Mouse (Mus musculus): ENCODE results near the gene Clmn. TPM values are rescaled to one million over a fixed set of nuclear protein-coding genes. Genes with fewer than 3 reads are reported as not detected.

The Clmn gene
- polyA plus RNA-seq, 1 experiment, result not detected

DNA sequence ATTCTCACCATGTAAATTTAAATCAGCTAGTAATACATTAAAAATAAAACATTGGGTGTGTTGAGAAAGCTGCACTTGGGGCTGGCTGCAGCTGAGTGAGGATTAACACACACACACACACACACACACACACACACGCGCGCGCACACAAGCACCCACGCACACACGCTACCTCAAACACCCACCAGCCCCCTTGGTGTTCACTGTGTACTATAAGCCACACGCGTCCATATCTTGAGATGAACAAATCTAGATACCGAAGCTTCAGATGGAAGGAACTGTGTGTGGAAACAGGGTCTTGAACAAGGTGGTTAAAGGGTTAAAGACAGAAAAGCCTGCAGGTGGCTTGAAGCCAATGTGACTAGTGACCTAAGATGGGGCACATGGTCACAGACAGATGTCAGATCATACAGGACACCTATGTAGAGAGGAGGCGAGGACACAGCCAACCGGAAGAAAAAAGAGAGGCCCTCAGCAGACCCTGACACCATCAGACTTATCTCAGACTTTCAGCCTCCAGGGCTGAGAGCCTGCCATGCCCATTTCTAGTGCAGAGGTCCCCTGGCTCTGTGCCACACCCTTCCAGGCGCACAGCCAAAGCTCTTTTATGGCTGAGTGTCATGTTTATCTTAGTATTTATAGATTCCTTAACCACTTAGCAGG is 40.5 kb downstream of the Clmn start:
- Histone ChIP-seq H3K4me1 (ENCODE audit: control insufficient read depth, insufficient read depth, low read length) (no peaks in the 10 kb centered on the region), H3K4me3 (replicated peaks; ENCODE audit: control insufficient read depth, low read depth, low read length) (no peak overlapping the region), H3K27ac (ENCODE audit: control insufficient read depth, insufficient read depth, low read depth, low read length, poor library complexity) (peak overlapping the region; percentile 49; the same call in 1 of the 2 replicates)
- WGBS, result 23% methylated on average over 12 of the region's 12 CpGs
- TF ChIP-seq CTCF (IDR thresholded peaks at IDR 0.05; ENCODE audit: control insufficient read depth, insufficient read depth, low read length) (no peak), POLR2A (IDR thresholded peaks at IDR 0.05; ENCODE audit: borderline replicate concordance, control insufficient read depth, low read depth, low read length) (no peak)

DNA sequence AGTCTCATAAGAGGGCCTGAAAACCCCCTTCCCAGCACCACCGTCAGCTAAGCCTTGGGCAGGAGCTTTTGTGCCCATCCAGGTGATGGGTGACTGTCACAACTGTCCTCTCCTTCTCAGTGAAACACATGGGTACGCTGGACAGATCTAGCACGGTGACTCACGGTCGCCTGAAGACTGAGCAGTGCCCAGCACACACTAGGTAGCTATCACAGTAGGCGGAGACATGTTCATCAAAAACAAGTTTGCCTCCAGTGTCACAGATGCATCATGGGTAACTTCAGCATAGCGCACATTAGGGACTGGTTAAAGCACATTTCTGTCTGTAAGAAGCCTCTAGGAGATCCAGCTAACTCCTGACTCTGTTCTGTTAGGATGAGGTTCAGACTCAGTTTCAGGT is 41.2 kb downstream of the Clmn start:
- Histone ChIP-seq H3K4me3 (replicated peaks; ENCODE audit: control insufficient read depth, low read depth, low read length) (no peak overlapping the region), H3K27ac (ENCODE audit: control insufficient read depth, insufficient read depth, low read depth, low read length, poor library complexity) (no peak overlapping the region), H3K4me1 (ENCODE audit: control insufficient read depth, insufficient read depth, low read length) (no peaks in the 10 kb centered on the region)
- 91% methylated on average over 7 of the region's 7 CpGs for WGBS
- no peak for TF ChIP-seq CTCF (IDR thresholded peaks at IDR 0.05; ENCODE audit: control insufficient read depth, insufficient read depth, low read length)

DNA sequence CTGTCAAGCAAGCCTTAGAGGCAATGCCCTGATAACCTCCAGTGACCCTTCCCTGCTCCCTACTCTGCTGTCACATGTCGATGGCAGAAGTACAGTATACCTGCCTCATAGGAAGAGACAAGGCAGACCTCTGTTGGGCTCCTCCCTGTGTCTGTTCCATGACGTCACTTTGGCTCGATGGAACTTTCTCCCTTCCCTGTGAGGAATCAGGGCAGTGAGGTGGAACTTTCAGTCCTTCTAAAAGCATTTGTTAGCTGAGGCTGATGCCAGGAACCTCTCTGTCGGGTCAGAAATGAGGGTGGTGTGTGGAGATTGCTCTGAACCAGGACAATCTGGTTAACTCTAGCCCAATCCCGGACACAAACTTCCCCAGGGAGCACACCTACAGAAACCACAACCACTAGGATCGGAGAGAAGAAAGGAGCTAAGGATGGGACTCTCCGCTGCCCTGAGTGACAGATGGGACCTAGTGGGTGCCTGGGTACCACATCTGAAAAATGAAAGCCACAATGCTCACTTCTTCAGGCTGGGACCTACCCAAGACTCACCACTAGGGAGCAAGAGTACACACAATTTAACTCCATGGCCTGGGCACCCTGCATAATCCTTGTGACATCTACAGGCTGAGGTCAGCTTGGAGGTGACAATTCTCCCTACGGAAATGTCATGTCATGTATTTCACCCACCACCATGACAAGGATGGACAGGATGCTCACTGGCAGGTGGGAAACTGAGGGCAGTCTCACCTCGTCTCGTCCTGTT is 41.9 kb downstream of the Clmn start:
- TF ChIP-seq CTCF (IDR thresholded peaks at IDR 0.05; ENCODE audit: control insufficient read depth, insufficient read depth, low read length), result no peak
- no peak for TF ChIP-seq POLR2A (IDR thresholded peaks at IDR 0.05; ENCODE audit: borderline replicate concordance, control insufficient read depth, low read depth, low read length)
- Histone ChIP-seq H3K4me1 (ENCODE audit: control insufficient read depth, insufficient read depth, low read length) (no peaks in the 10 kb centered on the region), H3K27ac (ENCODE audit: control insufficient read depth, insufficient read depth, low read depth, low read length, poor library complexity) (no peak overlapping the region), H3K4me3 (replicated peaks; ENCODE audit: control insufficient read depth, low read depth, low read length) (no peak overlapping the region)
- 85% methylated on average over 10 of the region's 10 CpGs for WGBS

DNA sequence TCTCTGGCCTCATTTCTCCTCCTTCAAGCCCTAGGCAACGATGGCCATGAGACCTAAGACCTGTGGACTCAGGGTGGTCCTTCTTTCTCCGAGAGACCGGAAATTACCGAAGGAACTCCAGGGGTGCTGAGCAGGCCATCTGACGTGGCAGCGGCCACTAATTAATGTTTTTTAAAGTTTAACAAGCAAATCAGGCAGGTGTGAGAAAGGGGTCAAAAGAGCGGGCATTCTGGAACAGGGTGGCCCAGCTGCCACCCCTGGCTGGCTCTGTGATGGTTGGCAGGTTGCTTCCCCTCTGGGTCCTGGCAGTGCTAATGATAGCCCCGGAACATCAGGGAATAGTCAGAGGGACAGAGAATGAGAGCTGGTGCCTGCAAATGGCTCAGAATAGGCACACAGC is 42.7 kb downstream of the Clmn start:
- no peak for TF ChIP-seq CTCF (IDR thresholded peaks at IDR 0.05; ENCODE audit: control insufficient read depth, insufficient read depth, low read length)
- TF ChIP-seq POLR2A (IDR thresholded peaks at IDR 0.05; ENCODE audit: borderline replicate concordance, control insufficient read depth, low read depth, low read length), result no peak
- Histone ChIP-seq H3K4me3 (replicated peaks; ENCODE audit: control insufficient read depth, low read depth, low read length) (no peak overlapping the region), H3K4me1 (ENCODE audit: control insufficient read depth, insufficient read depth, low read length) (no peaks in the 10 kb centered on the region), H3K27ac (ENCODE audit: control insufficient read depth, insufficient read depth, low read depth, low read length, poor library complexity) (no peak overlapping the region)
- 88% methylated on average over 8 of the region's 8 CpGs for WGBS

DNA sequence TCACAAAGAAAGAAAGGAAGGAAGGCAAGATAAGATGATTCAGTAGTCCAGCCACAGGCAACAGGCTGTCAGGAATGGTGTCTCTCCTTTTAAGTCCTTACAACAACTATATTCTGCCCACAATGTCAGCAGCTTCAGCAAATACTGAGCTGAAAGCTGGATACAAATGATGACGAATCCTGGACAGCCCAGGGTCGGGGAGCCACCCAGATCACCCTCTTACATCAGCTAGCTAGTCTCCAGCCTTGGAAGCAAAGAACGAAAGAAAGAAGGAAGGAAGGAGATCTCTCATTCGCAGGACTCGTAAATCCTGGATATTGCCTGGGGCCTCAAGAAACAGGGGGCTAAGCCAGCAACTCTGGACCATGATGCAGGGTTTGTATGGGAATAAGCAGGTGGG is 44.8 kb downstream of the Clmn start:
- Histone ChIP-seq H3K4me3 (replicated peaks; ENCODE audit: control insufficient read depth, low read depth, low read length) (no peak overlapping the region), H3K4me1 (ENCODE audit: control insufficient read depth, insufficient read depth, low read length) (no peaks in the 10 kb centered on the region), H3K27ac (ENCODE audit: control insufficient read depth, insufficient read depth, low read depth, low read length, poor library complexity) (no peak overlapping the region)
- no peak for TF ChIP-seq POLR2A (IDR thresholded peaks at IDR 0.05; ENCODE audit: borderline replicate concordance, control insufficient read depth, low read depth, low read length)
- TF ChIP-seq CTCF (IDR thresholded peaks at IDR 0.05; ENCODE audit: control insufficient read depth, insufficient read depth, low read length), result no peak
- WGBS, result 51% methylated on average over 5 of the region's 5 CpGs

GRCm38 (mm10) chr12:104819050-104819449 is 45.8 kb downstream of the Clmn start:
- WGBS, result 85% methylated on average over 8 of the region's 8 CpGs
- H3K27ac ChIP-seq (ENCODE audit: control insufficient read depth, insufficient read depth, low read depth, low read length, poor library complexity), result no peak overlapping the region
- TF ChIP-seq CTCF (IDR thresholded peaks at IDR 0.05; ENCODE audit: control insufficient read depth, insufficient read depth, low read length) (no peak), POLR2A (IDR thresholded peaks at IDR 0.05; ENCODE audit: borderline replicate concordance, control insufficient read depth, low read depth, low read length) (no peak)
- H3K4me3 ChIP-seq (replicated peaks; ENCODE audit: control insufficient read depth, low read depth, low read length), result no peak overlapping the region
- no peaks in the 10 kb centered on the region for H3K4me1 ChIP-seq (ENCODE audit: control insufficient read depth, insufficient read depth, low read length)

DNA sequence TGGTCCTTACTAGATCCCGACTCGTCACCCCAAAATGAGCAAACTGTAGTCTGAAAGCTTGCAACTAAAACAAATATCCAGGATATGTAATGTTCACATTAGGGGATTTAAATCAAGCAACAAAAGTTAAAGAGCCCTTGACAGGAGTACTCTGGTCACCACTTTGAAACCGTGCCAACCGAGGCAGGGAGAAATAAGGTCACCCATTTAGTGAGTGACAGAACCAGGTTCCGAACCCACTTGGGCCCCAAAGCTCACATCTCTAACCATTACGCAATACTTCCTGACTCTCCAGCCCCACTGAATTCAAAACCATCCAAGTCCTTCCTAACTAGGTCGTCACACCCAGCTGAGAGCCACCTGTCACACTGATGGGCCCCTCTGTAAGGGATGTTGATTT is 46.8 kb downstream of the Clmn start:
- TF ChIP-seq CTCF (IDR thresholded peaks at IDR 0.05; ENCODE audit: control insufficient read depth, insufficient read depth, low read length), result no peak
- TF ChIP-seq POLR2A (IDR thresholded peaks at IDR 0.05; ENCODE audit: borderline replicate concordance, control insufficient read depth, low read depth, low read length), result no peak
- WGBS, result 72% methylated on average over 7 of the region's 7 CpGs
- H3K27ac ChIP-seq (ENCODE audit: control insufficient read depth, insufficient read depth, low read depth, low read length, poor library complexity), result no peak overlapping the region
- no peak overlapping the region for H3K4me3 ChIP-seq (replicated peaks; ENCODE audit: control insufficient read depth, low read depth, low read length)
- no peaks in the 10 kb centered on the region for H3K4me1 ChIP-seq (ENCODE audit: control insufficient read depth, insufficient read depth, low read length)

- WGBS, result 75% methylated on average over 12 of the region's 12 CpGs
- Histone ChIP-seq H3K4me3 (replicated peaks; ENCODE audit: control insufficient read depth, low read depth, low read length) (no peak overlapping the region), H3K4me1 (ENCODE audit: control insufficient read depth, insufficient read depth, low read length) (no peaks in the 10 kb centered on the region), H3K27ac (ENCODE audit: control insufficient read depth, insufficient read depth, low read depth, low read length, poor library complexity) (no peak overlapping the region)
- no peak for TF ChIP-seq POLR2A (IDR thresholded peaks at IDR 0.05; ENCODE audit: borderline replicate concordance, control insufficient read depth, low read depth, low read length)
- TF ChIP-seq CTCF (IDR thresholded peaks at IDR 0.05; ENCODE audit: control insufficient read depth, insufficient read depth, low read length), result no peak
Measured at GRCm38 (mm10) chr12:104817172-104817866, 47.6 kb downstream of the Clmn start.

Data from bone marrow, adult 2 months (tissue).